Mouse (Mus musculus) embryonic facial prominence, embryonic 14.5 days (tissue): Measurements from ENCODE around the gene Dusp9. TPM values are rescaled to one million over a fixed set of nuclear protein-coding genes. Genes with fewer than 3 reads are reported as not detected.

Experiments used
- ATAC-seq: fragments of 200-750 bp; cut with Nextera tagmentation; 2 replicates; pipeline ENCODE4 v1.8.0; 2017; ENCODE audit warnings: low read depth, moderate number of reproducible peaks, moderate TSS enrichment
- DNase-seq: peaks from one replicate; pipeline ENCODE4 v3.0.0-alpha.2; 2015; ENCODE audit warnings: low spot score
- H3K27ac ChIP-seq: fragments of 300-500 bp; sonication (generic); replicated peaks from 2 replicates; pipeline ENCODE4 v1.5.1; 2014; ENCODE audit warnings: low read depth, mild to moderate bottlenecking, low read length, moderate library complexity
- H3K27me3 ChIP-seq: fragments of 300-500 bp; sonication (generic); replicated peaks from 2 replicates; pipeline ENCODE4 v1.6.1; 2014; ENCODE audit warnings: low read length; ENCODE audit not compliant: control insufficient read depth, insufficient read depth
- H3K36me3 ChIP-seq: fragments of 300-500 bp; sonication (generic); 2 replicates; pipeline ENCODE4 v1.6.1; 2014; ENCODE audit warnings: low read length, mixed read lengths; ENCODE audit not compliant: control insufficient read depth, insufficient read depth
- H3K4me1 ChIP-seq: fragments of 300-500 bp; sonication (generic); 2 replicates; pipeline ENCODE4 v1.6.1; 2014; ENCODE audit warnings: antibody characterized with exemption, low read length; ENCODE audit not compliant: control insufficient read depth, insufficient read depth
- H3K4me2 ChIP-seq: fragments of 300-500 bp; sonication (generic); 2 replicates; pipeline ENCODE4 v1.6.1; 2014; ENCODE audit warnings: low read depth, mild to moderate bottlenecking, low read length, moderate library complexity, mixed read lengths
- H3K4me3 ChIP-seq: fragments of 300-500 bp; sonication (generic); 2 replicates; pipeline ENCODE4 v1.5.1; 2014; ENCODE audit warnings: low read depth, mild to moderate bottlenecking, low read length
- H3K9ac ChIP-seq: fragments of 300-500 bp; sonication (generic); 2 replicates; pipeline ENCODE4 v1.6.1; 2014; ENCODE audit warnings: low read depth, mild to moderate bottlenecking, low read length, moderate library complexity, mixed read lengths
- H3K9me3 ChIP-seq: fragments of 300-500 bp; sonication (generic); 2 replicates; pipeline ENCODE4 v1.6.1; 2016; ENCODE audit warnings: low read length; ENCODE audit not compliant: control insufficient read depth
- WGBS: fragments of 180-500 bp; shearing (Covaris S2); extraction: QIAGEN DNeasy Blood & Tissue Kit; methylation state at CpG from one replicate; pipeline ENCODE4 v1.1.7; 2014; 5-methylcytosine and 5-hydroxymethylcytosine counted together
- polyA plus RNA-seq: library from polyadenylated mRNA; unstranded; fragments of >200 nt; fragmentation: Nextera tagmentation; extraction: Ambion mirVana; gene quantifications from 2 replicates; pipeline ENCODE4 v1.2.1, GENCODE M21; 2014

Dusp9 gene
- polyA plus RNA-seq = 1.6 and 2.2 TPM in 2 replicates

- DNase-seq = peak; percentile 69
- Histone ChIP-seq H3K4me1 (no peaks in the 10 kb centered on the region), H3K4me3 (peak within 1 kb of the TSS; percentile 37), H3K27me3 (peaks cover 54% of the 10 kb centered on the region), H3K36me3 (no peaks in the 10 kb centered on the region), H3K9ac (peak within 1 kb of the TSS; percentile 49), H3K27ac (no peak within 1 kb of the TSS), H3K9me3 (no peaks in the 10 kb centered on the region), H3K4me2 (peak within 1 kb of the TSS; percentile 65)
- 18% methylated on average over 21 of the region's 28 CpGs for WGBS
- peak; percentile 88 for ATAC-seq
Measured at GRCm38 (mm10) chrX:73639255-73639675, at the start of gene Dusp9. Gene Dusp9, plus strand, starts transcription at chrX:73639419.

- WGBS = 35% methylated on average over 6 of the region's 6 CpGs
- Histone ChIP-seq H3K4me1 (peaks cover 7% of the 10 kb centered on the region; the same call in 1 of the 2 replicates), H3K9ac (no peak overlapping the region), H3K27ac (no peak overlapping the region), H3K27me3 (peaks cover 6% of the 10 kb centered on the region; the same call in 1 of the 2 replicates), H3K4me3 (no peak overlapping the region), H3K36me3 (no peaks in the 10 kb centered on the region), H3K9me3 (no peaks in the 10 kb centered on the region), H3K4me2 (no peak overlapping the region)
- ATAC-seq = no peak
- DNase-seq = peak; percentile 29
Measured at GRCm38 (mm10) chrX:73593212-73593611, 46.0 kb upstream of the Dusp9 start.

GRCm38 (mm10) chrX:73594451-73595121 is 44.6 kb upstream of the Dusp9 start:
- Histone ChIP-seq H3K27me3 (no peaks in the 10 kb centered on the region), H3K36me3 (no peaks in the 10 kb centered on the region), H3K9me3 (no peaks in the 10 kb centered on the region), H3K9ac (no peak overlapping the region), H3K4me2 (peak overlapping the region; percentile 7; the same call in 1 of the 2 replicates), H3K4me1 (peaks cover 7% of the 10 kb centered on the region; the same call in 1 of the 2 replicates), H3K4me3 (no peak overlapping the region), H3K27ac (no peak overlapping the region)
- no peak for DNase-seq
- WGBS = 40% methylated on average over 12 of the region's 12 CpGs
- no peak for ATAC-seq

- no peaks in the 10 kb centered on the region for H3K27me3 ChIP-seq
- no peak overlapping the region for H3K27ac ChIP-seq
- no peak overlapping the region for H3K4me3 ChIP-seq
- no peaks in the 10 kb centered on the region for H3K36me3 ChIP-seq
- DNase-seq = no peak
- peaks cover 7% of the 10 kb centered on the region; the same call in 1 of the 2 replicates for H3K4me1 ChIP-seq
- no peak overlapping the region for H3K9ac ChIP-seq
- no peak for ATAC-seq
- no peaks in the 10 kb centered on the region for H3K9me3 ChIP-seq
- WGBS = 56% methylated on average over 4 of the region's 4 CpGs
- no peak overlapping the region for H3K4me2 ChIP-seq
Measured at GRCm38 (mm10) chrX:73595297-73595938, 43.8 kb upstream of the Dusp9 start.

GRCm38 (mm10) chrX:73601456-73601855 is 37.8 kb upstream of the Dusp9 start:
- DNase-seq (no peak), ATAC-seq (no peak)
- Histone ChIP-seq H3K4me3 (no peak overlapping the region), H3K36me3 (no peaks in the 10 kb centered on the region), H3K9ac (no peak overlapping the region), H3K9me3 (no peaks in the 10 kb centered on the region), H3K27ac (no peak overlapping the region), H3K27me3 (no peaks in the 10 kb centered on the region), H3K4me1 (no peaks in the 10 kb centered on the region), H3K4me2 (no peak overlapping the region)
- 81% methylated on average over 1 of the region's 1 CpGs for WGBS

GRCm38 (mm10) chrX:73613665-73614064 is 25.6 kb upstream of the Dusp9 start:
- DNase-seq = no peak
- Histone ChIP-seq H3K4me2 (no peak overlapping the region), H3K27ac (no peak overlapping the region), H3K9ac (no peak overlapping the region), H3K36me3 (no peaks in the 10 kb centered on the region), H3K9me3 (no peaks in the 10 kb centered on the region), H3K4me3 (no peak overlapping the region), H3K27me3 (no peaks in the 10 kb centered on the region; the same call in none of the 2 replicates), H3K4me1 (no peaks in the 10 kb centered on the region)
- ATAC-seq = no peak
- WGBS = 62% methylated on average over 4 of the region's 4 CpGs

- H3K4me1 ChIP-seq = no peaks in the 10 kb centered on the region
- H3K4me2 ChIP-seq = no peak overlapping the region
- no peaks in the 10 kb centered on the region for H3K9me3 ChIP-seq
- no peak for DNase-seq
- WGBS = 84% methylated on average over 1 of the region's 1 CpGs
- H3K9ac ChIP-seq = no peak overlapping the region
- no peak for ATAC-seq
- no peak overlapping the region for H3K4me3 ChIP-seq
- H3K27ac ChIP-seq = no peak overlapping the region
- H3K27me3 ChIP-seq = no peaks in the 10 kb centered on the region; the same call in none of the 2 replicates
- no peaks in the 10 kb centered on the region for H3K36me3 ChIP-seq
Measured at GRCm38 (mm10) chrX:73615876-73616275, 23.3 kb upstream of the Dusp9 start.

- Histone ChIP-seq H3K36me3 (no peaks in the 10 kb centered on the region), H3K4me3 (no peak overlapping the region), H3K9me3 (no peaks in the 10 kb centered on the region), H3K9ac (no peak overlapping the region), H3K27me3 (no peaks in the 10 kb centered on the region; the same call in none of the 2 replicates), H3K27ac (no peak overlapping the region), H3K4me2 (no peak overlapping the region), H3K4me1 (no peaks in the 10 kb centered on the region)
- DNase-seq (no peak), ATAC-seq (no peak)
Measured at GRCm38 (mm10) chrX:73619401-73619800, 19.8 kb upstream of the Dusp9 start.
